In genomic region chr12:86241604-86242536, GRCm38 (mm10) we compare ENCODE assay signal across 7 mouse cellular contexts. TPM values are rescaled to one million over a fixed set of nuclear protein-coding genes. Genes with fewer than 3 reads are reported as not detected.
A peak's percentile ranks its signal among the peaks of the same experiment; 100 is the strongest.
DNase-seq lines count a peak whose midpoint lies in the region; ATAC-seq lines count a peak whose summit lies in the region.

Gene Gpatch2l, plus strand, starts transcription at chr12:86241858.

- H3K4me2 ChIP-seq in embryonic facial prominence, embryonic 12.5 days (replicated peaks): peak within 1 kb of the TSS; percentile 94
- H3K4me2 ChIP-seq in limb, embryonic 11.5 days (ENCODE audit: low read depth, severe bottlenecking): peak within 1 kb of the TSS; percentile 73
- peak within 1 kb of the TSS; percentile 98 for H3K4me2 ChIP-seq in midbrain, embryonic 14.5 days (ENCODE audit: low read length)

- no peaks in the 10 kb centered on the region for H3K9me3 ChIP-seq in embryonic facial prominence, embryonic 12.5 days
- no peaks in the 10 kb centered on the region for H3K9me3 ChIP-seq in limb, embryonic 11.5 days (ENCODE audit: control insufficient read depth, low read length)
- H3K9me3 ChIP-seq in midbrain, embryonic 14.5 days (ENCODE audit: control insufficient read depth, low read length): no peaks in the 10 kb centered on the region

- H3K9ac ChIP-seq in embryonic facial prominence, embryonic 12.5 days: peak within 1 kb of the TSS; percentile 89
- H3K9ac ChIP-seq in limb, embryonic 11.5 days (ENCODE audit: low read length): peak within 1 kb of the TSS; percentile 70
- peak within 1 kb of the TSS; percentile 79 for H3K9ac ChIP-seq in midbrain, embryonic 14.5 days (replicated peaks; ENCODE audit: low read length)

- peaks cover 22% of the 10 kb centered on the region for H3K36me3 ChIP-seq in embryonic facial prominence, embryonic 12.5 days
- H3K36me3 ChIP-seq in limb, embryonic 11.5 days (ENCODE audit: control insufficient read depth, insufficient read depth, low read length): peaks cover 4% of the 10 kb centered on the region; the same call in 1 of the 2 replicates
- H3K36me3 ChIP-seq in midbrain, embryonic 14.5 days (ENCODE audit: control insufficient read depth, insufficient read depth, low read length): peaks cover 15% of the 10 kb centered on the region

- H3K4me1 ChIP-seq in embryonic facial prominence, embryonic 12.5 days: peaks cover 8% of the 10 kb centered on the region; the same call in 1 of the 2 replicates
- H3K4me1 ChIP-seq in limb, embryonic 11.5 days (ENCODE audit: control insufficient read depth, insufficient read depth, low read length): 0 out of 2 replicates have a peak, but pooled peaks cover 4% of the 10 kb centered on the region
- H3K4me1 ChIP-seq in midbrain, embryonic 14.5 days (ENCODE audit: control insufficient read depth, insufficient read depth, low read length): peaks cover 37% of the 10 kb centered on the region

- 0 out of 2 replicates have a peak, but pooled peaks cover 3% of the 10 kb centered on the region for H3K27me3 ChIP-seq in embryonic facial prominence, embryonic 12.5 days
- no peaks in the 10 kb centered on the region for H3K27me3 ChIP-seq in limb, embryonic 11.5 days (ENCODE audit: control insufficient read depth, insufficient read depth, low read length)
- no peaks in the 10 kb centered on the region for H3K27me3 ChIP-seq in midbrain, embryonic 14.5 days (ENCODE audit: control insufficient read depth, insufficient read depth, low read length)

- ATAC-seq in embryonic facial prominence, embryonic 12.5 days (ENCODE audit: insufficient number of reproducible peaks, insufficient read depth, low FRiP score, low TSS enrichment): peak; percentile 97
- peak; percentile 98 for ATAC-seq in limb, embryonic 11.5 days (ENCODE audit: insufficient number of reproducible peaks, low FRiP score, low TSS enrichment, low read depth)
- peak; percentile 99 for ATAC-seq in midbrain, embryonic 14.5 days (ENCODE audit: low FRiP score, low TSS enrichment)

- DNase-seq in adrenal gland, postnatal 25 days: peak; percentile 95
- peak; percentile 100 for DNase-seq in heart, adult 11 months
- DNase-seq in kidney, adult 18-20 months: peak; percentile 96
- DNase-seq in limb, embryonic 11.5 days (ENCODE audit: low spot score): peak; percentile 96
- peak; percentile 98 for DNase-seq in midbrain, embryonic 14.5 days
- DNase-seq in spleen, adult 18-20 months: peak; percentile 95 to 96

- H3K27ac ChIP-seq in embryonic facial prominence, embryonic 12.5 days: peak within 1 kb of the TSS; percentile 78
- 0 out of 2 replicates have a peak within 1 kb of the TSS, but pooled peaks have one; percentile 31 for H3K27ac ChIP-seq in limb, embryonic 11.5 days (replicated peaks; ENCODE audit: low read depth, low read length)
- H3K27ac ChIP-seq in midbrain, embryonic 14.5 days (replicated peaks; ENCODE audit: low read depth, low read length): peak within 1 kb of the TSS; percentile 88

- WGBS in embryonic facial prominence, embryonic 12.5 days: 1% methylated on average over 58 of the region's 58 CpGs
- under 1% methylated on average over 56 of the region's 58 CpGs for WGBS in limb, embryonic 11.5 days
- WGBS in midbrain, embryonic 14.5 days: 1% methylated on average over 58 of the region's 58 CpGs

- H3K4me3 ChIP-seq in embryonic facial prominence, embryonic 12.5 days: peak within 1 kb of the TSS; percentile 86
- peak within 1 kb of the TSS; percentile 71 for H3K4me3 ChIP-seq in limb, embryonic 11.5 days (ENCODE audit: low read depth, low read length)
- peak within 1 kb of the TSS; percentile 69 for H3K4me3 ChIP-seq in midbrain, embryonic 14.5 days (replicated peaks; ENCODE audit: low read depth, low read length)

RNA-seq across cellular contexts. Expression of gene Gpatch2l, which starts in this region (rescaled TPM):
- total RNA-seq in adrenal gland, postnatal 25 days (2021): 21.7 and 26.7 TPM in 2 replicates
- 21.7 and 22.0 TPM in 2 replicates for polyA plus RNA-seq in embryonic facial prominence, embryonic 12.5 days (2016; fragmentation: Nextera tagmentation; extraction: Ambion mirVana)
- 14.6 and 17.5 TPM in 2 replicates for polyA plus RNA-seq in limb, embryonic 11.5 days (2014; fragmentation: Nextera tagmentation; extraction: Ambion mirVana)
- polyA plus RNA-seq in midbrain, embryonic 14.5 days (2014; fragmentation: Nextera tagmentation; extraction: Ambion mirVana): 23.1 and 31.2 TPM in 2 replicates

Comparison
In these comparisons a context has a peak if more than half of its experiments do, and no peak if none do; other contexts are left out.
1. Peak in every context shown above with its lines: DNase-seq, ATAC-seq, H3K4me3 ChIP-seq and H3K27ac ChIP-seq.
2. H3K27ac ChIP-seq: peak in every context shown above with its lines; median percentile 88 in midbrain, embryonic 14.5 days; 78 in embryonic facial prominence, embryonic 12.5 days; 31 in limb, embryonic 11.5 days.